Mouse (Mus musculus): ENCODE data around the gene Acacb. TPM values are rescaled to one million over a fixed set of nuclear protein-coding genes. Genes with fewer than 3 reads are reported as not detected.

The Acacb gene
- polyA plus RNA-seq, 1 experiment from 2014 or later: 2.5 TPM

DNA sequence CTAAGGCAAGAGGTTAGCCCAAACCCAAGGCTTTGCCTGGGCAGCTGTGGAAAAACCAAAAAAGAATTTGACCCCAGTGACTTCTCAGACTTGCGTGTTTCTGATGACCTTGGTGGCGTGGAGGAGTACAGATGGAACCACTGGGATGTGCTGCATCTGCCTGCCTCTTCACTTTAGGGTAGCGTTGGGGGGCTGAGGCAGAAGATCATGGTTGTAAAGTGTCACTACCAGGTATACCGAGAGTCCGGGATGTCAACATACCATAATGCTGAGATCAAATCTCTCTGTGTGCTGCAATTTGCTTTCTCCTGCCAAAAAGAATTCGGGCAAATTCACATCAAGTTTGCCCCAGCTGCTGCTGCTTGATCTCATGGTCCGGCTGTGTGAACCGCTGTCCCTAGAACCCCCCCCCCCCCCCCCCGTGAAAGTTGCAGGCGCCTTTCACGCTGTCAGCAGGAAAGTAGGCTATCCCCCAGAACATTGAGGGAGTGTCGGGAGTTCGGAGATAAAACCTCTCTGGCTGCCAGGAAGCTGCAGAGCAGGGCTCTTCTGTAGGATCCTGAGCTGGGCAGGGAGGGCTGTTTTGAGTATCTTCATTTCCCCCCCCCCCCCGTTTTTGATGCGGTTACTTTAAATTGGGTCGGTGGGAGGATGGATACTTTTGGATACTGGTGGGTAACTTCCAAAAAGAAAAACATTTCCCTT is 27.7 kb downstream of the Acacb start:
- WGBS: 40% methylated on average over 16 of the region's 16 CpGs
- Histone ChIP-seq H3K27ac (no peak overlapping the region), H3K4me1 (peaks cover 23% of the 10 kb centered on the region), H3K4me3 (0 out of 2 replicates have a peak overlapping the region, but pooled peaks have one; percentile 19), H3K27me3 (ENCODE audit: poor library complexity, severe bottlenecking) (peaks cover 24% of the 10 kb centered on the region), H3K9me3 (no peaks in the 10 kb centered on the region), H3K36me3 (replicated peaks) (no peaks in the 10 kb centered on the region)
- no peak for DNase-seq (ENCODE audit: extremely low spot score, low spot score)

DNA sequence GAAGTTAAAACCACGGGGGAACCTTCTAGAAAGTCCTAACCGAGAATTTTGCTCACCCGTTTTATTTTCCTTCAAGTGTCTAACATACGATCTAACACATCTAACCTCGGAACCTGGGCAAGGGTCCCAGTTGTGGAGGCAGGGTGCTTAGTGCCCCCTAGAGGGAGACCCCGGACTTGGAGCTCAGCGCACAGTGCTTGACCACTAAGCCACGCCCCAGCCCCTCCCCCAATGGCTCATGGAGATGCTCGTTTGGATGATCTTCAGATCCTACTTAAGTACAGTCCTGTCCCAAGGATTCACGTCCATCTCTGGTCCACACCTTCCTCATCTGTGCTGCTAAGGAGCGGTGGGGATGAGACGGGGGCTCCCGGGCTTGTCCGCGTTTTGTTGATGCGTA is 28.3 kb downstream of the Acacb start:
- Histone ChIP-seq H3K27ac (no peak overlapping the region), H3K9me3 (no peaks in the 10 kb centered on the region), H3K27me3 (ENCODE audit: poor library complexity, severe bottlenecking) (peaks cover 24% of the 10 kb centered on the region), H3K4me1 (peaks cover 23% of the 10 kb centered on the region), H3K36me3 (replicated peaks) (no peaks in the 10 kb centered on the region), H3K4me3 (peak overlapping the region; percentile 11; the same call in 1 of the 2 replicates)
- DNase-seq (ENCODE audit: extremely low spot score, low spot score): peak; percentile 69
- 14% methylated on average over 16 of the region's 16 CpGs for WGBS

DNA sequence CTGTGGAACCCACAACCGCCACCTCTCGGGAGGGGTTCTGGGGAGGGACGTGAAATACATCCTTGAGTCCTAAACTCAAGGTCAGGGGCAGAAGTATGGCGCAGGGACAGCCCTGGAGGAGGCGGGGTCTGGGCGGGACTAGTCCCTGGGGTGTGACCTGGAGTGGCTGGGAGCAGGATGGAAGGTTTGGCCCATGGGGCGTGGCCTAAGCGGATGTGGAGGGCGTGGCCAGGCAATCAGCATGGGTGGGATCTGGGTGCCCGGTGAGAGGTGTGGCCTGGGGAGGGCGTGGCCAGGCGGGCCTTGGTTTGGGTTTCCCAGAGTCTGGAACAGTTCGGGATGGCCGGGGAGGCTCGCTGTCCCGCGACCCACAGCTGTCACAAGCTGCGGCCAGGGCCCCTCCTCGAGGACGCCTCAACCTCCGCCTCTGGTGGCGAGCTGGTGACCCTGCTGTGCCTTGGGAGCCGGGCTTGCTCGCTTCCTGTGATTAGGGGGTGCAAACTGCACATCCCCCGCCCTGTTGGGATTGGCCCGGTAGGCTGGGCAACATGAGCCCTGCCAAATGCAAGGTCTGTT is 29.3 kb downstream of the Acacb start:
- WGBS: 0% methylated on average over 26 of the region's 26 CpGs
- Histone ChIP-seq H3K27ac (peak overlapping the region; percentile 70), H3K4me3 (peak overlapping the region; percentile 66), H3K9me3 (no peaks in the 10 kb centered on the region), H3K4me1 (peaks cover 23% of the 10 kb centered on the region), H3K27me3 (ENCODE audit: poor library complexity, severe bottlenecking) (peaks cover 24% of the 10 kb centered on the region), H3K36me3 (replicated peaks) (no peaks in the 10 kb centered on the region)
- DNase-seq (ENCODE audit: extremely low spot score, low spot score): peak; percentile 97

GRCm38 (mm10) chr5:114176548-114177400 is 30.4 kb downstream of the Acacb start:
- WGBS: 59% methylated on average over 8 of the region's 8 CpGs
- peaks cover 23% of the 10 kb centered on the region for H3K4me1 ChIP-seq
- H3K27ac ChIP-seq: no peak overlapping the region
- no peaks in the 10 kb centered on the region for H3K9me3 ChIP-seq
- no peaks in the 10 kb centered on the region for H3K36me3 ChIP-seq (replicated peaks)
- peaks cover 24% of the 10 kb centered on the region for H3K27me3 ChIP-seq (ENCODE audit: poor library complexity, severe bottlenecking)
- peak overlapping the region; percentile 66 for H3K4me3 ChIP-seq
- DNase-seq (ENCODE audit: extremely low spot score, low spot score): no peak

GRCm38 (mm10) chr5:114177966-114178719 is 31.8 kb downstream of the Acacb start:
- Histone ChIP-seq H3K9me3 (no peaks in the 10 kb centered on the region), H3K27me3 (ENCODE audit: poor library complexity, severe bottlenecking) (peaks cover 24% of the 10 kb centered on the region), H3K36me3 (replicated peaks) (no peaks in the 10 kb centered on the region), H3K4me3 (no peak overlapping the region), H3K4me1 (peaks cover 23% of the 10 kb centered on the region), H3K27ac (no peak overlapping the region)
- no peak for DNase-seq (ENCODE audit: extremely low spot score, low spot score)
- 89% methylated on average over 4 of the region's 4 CpGs for WGBS

GRCm38 (mm10) chr5:114179541-114179940 is 33.2 kb downstream of the Acacb start:
- no peaks in the 10 kb centered on the region for H3K36me3 ChIP-seq (replicated peaks)
- H3K4me3 ChIP-seq: no peak overlapping the region
- no peak for DNase-seq (ENCODE audit: extremely low spot score, low spot score)
- H3K9me3 ChIP-seq: no peaks in the 10 kb centered on the region
- 93% methylated on average over 11 of the region's 11 CpGs for WGBS
- H3K27me3 ChIP-seq (ENCODE audit: poor library complexity, severe bottlenecking): peaks cover 16% of the 10 kb centered on the region
- H3K27ac ChIP-seq: no peak overlapping the region
- H3K4me1 ChIP-seq: peaks cover 17% of the 10 kb centered on the region

DNA sequence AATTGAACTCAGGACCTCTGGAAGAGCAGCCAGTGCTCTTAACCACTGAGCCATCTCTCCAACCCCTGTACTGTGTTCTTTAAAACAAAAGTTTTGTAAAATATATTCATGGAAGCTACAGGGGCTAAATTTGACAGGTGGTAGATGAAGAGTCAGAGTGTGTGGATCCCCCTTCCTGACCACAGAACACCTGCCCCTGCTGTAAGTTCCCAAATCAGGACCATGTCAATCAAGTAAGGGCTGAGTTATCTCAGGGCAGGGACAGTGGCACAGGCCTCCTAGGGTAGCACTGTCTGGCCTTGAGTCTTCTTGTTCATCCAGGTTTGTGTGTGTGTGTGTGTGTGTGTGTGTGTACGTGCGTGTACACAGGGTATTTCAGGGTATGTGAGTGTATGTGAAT is 37.2 kb downstream of the Acacb start:
- no peaks in the 10 kb centered on the region for H3K9me3 ChIP-seq
- no peak for DNase-seq (ENCODE audit: extremely low spot score, low spot score)
- H3K4me3 ChIP-seq: no peak overlapping the region
- no peaks in the 10 kb centered on the region for H3K4me1 ChIP-seq
- 89% methylated on average over 2 of the region's 2 CpGs for WGBS
- no peak overlapping the region for H3K27ac ChIP-seq
- H3K36me3 ChIP-seq (replicated peaks): no peaks in the 10 kb centered on the region
- no peaks in the 10 kb centered on the region for H3K27me3 ChIP-seq (ENCODE audit: poor library complexity, severe bottlenecking)

- Histone ChIP-seq H3K4me1 (no peaks in the 10 kb centered on the region; the same call in 1 of the 2 replicates), H3K27ac (no peak overlapping the region), H3K36me3 (replicated peaks) (no peaks in the 10 kb centered on the region), H3K27me3 (ENCODE audit: poor library complexity, severe bottlenecking) (no peaks in the 10 kb centered on the region), H3K9me3 (no peaks in the 10 kb centered on the region), H3K4me3 (no peak overlapping the region)
- 77% methylated on average over 2 of the region's 2 CpGs for WGBS
- DNase-seq (ENCODE audit: extremely low spot score, low spot score): no peak
Measured at GRCm38 (mm10) chr5:114187108-114187507, 40.8 kb downstream of the Acacb start.

GRCm38 (mm10) chr5:114188900-114189464 is 42.6 kb downstream of the Acacb start:
- WGBS: 82% methylated on average over 12 of the region's 12 CpGs
- DNase-seq (ENCODE audit: extremely low spot score, low spot score): no peak
- Histone ChIP-seq H3K36me3 (replicated peaks) (no peaks in the 10 kb centered on the region), H3K4me1 (no peaks in the 10 kb centered on the region; the same call in 1 of the 2 replicates), H3K27ac (no peak overlapping the region), H3K4me3 (no peak overlapping the region), H3K27me3 (ENCODE audit: poor library complexity, severe bottlenecking) (no peaks in the 10 kb centered on the region), H3K9me3 (no peaks in the 10 kb centered on the region)

DNA sequence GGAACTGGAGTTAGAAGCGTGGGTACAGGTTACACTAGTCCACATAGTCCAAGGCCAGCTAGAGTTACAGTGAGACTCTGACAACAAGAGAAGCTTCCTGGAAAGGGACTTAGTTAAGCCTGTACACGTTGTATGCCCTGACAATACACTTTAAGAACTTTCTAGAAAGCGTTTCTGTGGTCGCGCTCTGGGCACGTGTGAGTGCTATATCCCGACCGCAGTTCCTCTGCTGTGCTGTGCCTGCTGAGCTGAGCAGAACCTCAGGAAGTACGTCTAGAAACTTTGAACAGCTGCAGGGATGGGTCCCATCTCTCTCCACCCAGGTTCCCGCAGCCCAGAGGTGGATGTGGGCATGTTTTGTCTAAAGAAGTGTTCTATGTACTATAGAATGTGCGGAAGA is 47.8 kb downstream of the Acacb start:
- WGBS: 86% methylated on average over 11 of the region's 11 CpGs
- H3K9me3 ChIP-seq: no peaks in the 10 kb centered on the region
- H3K36me3 ChIP-seq (replicated peaks): no peaks in the 10 kb centered on the region
- DNase-seq (ENCODE audit: extremely low spot score, low spot score): no peak
- H3K27ac ChIP-seq: no peak overlapping the region
- no peaks in the 10 kb centered on the region; the same call in 1 of the 2 replicates for H3K27me3 ChIP-seq (ENCODE audit: poor library complexity, severe bottlenecking)
- H3K4me3 ChIP-seq: no peak overlapping the region
- peaks cover 6% of the 10 kb centered on the region for H3K4me1 ChIP-seq

GRCm38 (mm10) chr5:114199116-114199777 is 52.9 kb downstream of the Acacb start:
- no peaks in the 10 kb centered on the region for H3K9me3 ChIP-seq
- no peak overlapping the region; the same call in 1 of the 2 replicates for H3K27ac ChIP-seq
- H3K4me3 ChIP-seq: no peak overlapping the region
- no peak for DNase-seq (ENCODE audit: extremely low spot score, low spot score)
- H3K27me3 ChIP-seq (ENCODE audit: poor library complexity, severe bottlenecking): peaks cover 4% of the 10 kb centered on the region; the same call in 1 of the 2 replicates
- H3K4me1 ChIP-seq: peaks cover 17% of the 10 kb centered on the region
- H3K36me3 ChIP-seq (replicated peaks): no peaks in the 10 kb centered on the region
- 31% methylated on average over 13 of the region's 13 CpGs for WGBS
